Mouse (Mus musculus) left cerebral cortex, postnatal 4 days (tissue): ENCODE results near the gene Dlg3. TPM values are rescaled to one million over a fixed set of nuclear protein-coding genes. Genes with fewer than 3 reads are reported as not detected.

ENCODE experiments used
- DNase-seq: peaks from one replicate; pipeline ENCODE4 v3.0.0-alpha.2; 2022
- intact Hi-C: fragments of 180-260 bp; cut with DNase I; formaldehyde crosslinking; loops from one replicate; pipeline ENCODE4 v1.15.1; 2025
- total RNA-seq, 2 experiments: library from RNA; stranded (reverse); gene quantifications; 2 replicates each; pipeline ENCODE4 v1.2.3; 2021

Gene Dlg3
- total RNA-seq, 2 experiments from 2014 or later: 91.0 to 98.1 TPM

- intact Hi-C loops: no loop called here
- no peak for DNase-seq
Measured at GRCm38 (mm10) chrX:100796741-100797090, 29.2 kb downstream of the Dlg3 start.

GRCm38 (mm10) chrX:100797370-100797769 lies 29.8 kb downstream of the Dlg3 start:
- intact Hi-C loops: no loop called here
- no peak for DNase-seq

- no peak for DNase-seq
- intact Hi-C loops: no loop called here
Measured at GRCm38 (mm10) chrX:100797851-100798527, 30.5 kb downstream of the Dlg3 start.

GRCm38 (mm10) chrX:100800643-100801042 lies 33.1 kb downstream of the Dlg3 start:
- no peak for DNase-seq
- intact Hi-C loops: no loop called here

GRCm38 (mm10) chrX:100802034-100802433 lies 34.5 kb downstream of the Dlg3 start:
- intact Hi-C loops: no loop called here
- DNase-seq: no peak

- no peak for DNase-seq
- intact Hi-C loops: no loop called here
Measured at GRCm38 (mm10) chrX:100811129-100811528, 43.6 kb downstream of the Dlg3 start.

- no peak for DNase-seq
- intact Hi-C loops: no loop called here
Measured at GRCm38 (mm10) chrX:100814139-100814538, 46.6 kb downstream of the Dlg3 start.

GRCm38 (mm10) chrX:100815766-100816165 lies 48.2 kb downstream of the Dlg3 start:
- DNase-seq: peak; percentile 68
- intact Hi-C loops: no loop called here

- intact Hi-C loops: no loop called here
- DNase-seq: no peak
Measured at GRCm38 (mm10) chrX:100818681-100819080, 51.2 kb downstream of the Dlg3 start.

GRCm38 (mm10) chrX:100821149-100821548 lies 53.6 kb downstream of the Dlg3 start:
- DNase-seq: no peak
- intact Hi-C loops: no loop called here

GRCm38 (mm10) chrX:100825557-100825956 lies 58.0 kb downstream of the Dlg3 start:
- intact Hi-C loops: no loop called here

GRCm38 (mm10) chrX:100832806-100833205 lies 65.3 kb downstream of the Dlg3 start:
- DNase-seq: no peak
- intact Hi-C loops: no loop called here

More at GRCm38 (mm10) chrX:100825557-100825956, 58.0 kb downstream of the Dlg3 start:
- no peak for DNase-seq

GRCm38 (mm10) chrX:100839211-100839610 lies 71.7 kb downstream of the Dlg3 start:
- no peak for DNase-seq
- intact Hi-C loops: no loop called here

Other genes starting within 250 kb of the Dlg3 start
- not detected for gene Dgat2l6, start 242.9 kb upstream of the Dlg3 start, total RNA-seq
- gene Awat1, start 195.5 kb upstream of the Dlg3 start, total RNA-seq: not detected
- not detected for gene P2ry4, start 172.9 kb upstream of the Dlg3 start, total RNA-seq
- not detected for gene Arr3, start 162.2 kb upstream of the Dlg3 start, total RNA-seq
- 1 to 10 TPM; 4.8 to 7.6 TPM for gene Kif4, start 142.0 kb upstream of the Dlg3 start, total RNA-seq
- 10 to 100 TPM; 28.8 to 30.3 TPM for gene Pdzd11, start 141.2 kb upstream of the Dlg3 start, total RNA-seq
- gene Gdpd2, start 37.8 kb upstream of the Dlg3 start, total RNA-seq: 10 to 100 TPM; 13.5 to 16.3 TPM